Mouse (Mus musculus): ENCODE results near the gene Pakap. TPM values are rescaled to one million over a fixed set of nuclear protein-coding genes. Genes with fewer than 3 reads are reported as not detected.

Gene Pakap
- polyA plus RNA-seq, 1 experiment, result 0.22 TPM

GRCm38 (mm10) chr4:57535087-57535486, 32.9 kb upstream of the Pakap start:
- Histone ChIP-seq H3K4me3 (ENCODE audit: low read depth, low read length) (no peak overlapping the region), H3K4me1 (ENCODE audit: control insufficient read depth, insufficient read depth, insufficient read length, low read length) (no peaks in the 10 kb centered on the region)
- WGBS, result 88% methylated on average over 4 of the region's 4 CpGs

DNA sequence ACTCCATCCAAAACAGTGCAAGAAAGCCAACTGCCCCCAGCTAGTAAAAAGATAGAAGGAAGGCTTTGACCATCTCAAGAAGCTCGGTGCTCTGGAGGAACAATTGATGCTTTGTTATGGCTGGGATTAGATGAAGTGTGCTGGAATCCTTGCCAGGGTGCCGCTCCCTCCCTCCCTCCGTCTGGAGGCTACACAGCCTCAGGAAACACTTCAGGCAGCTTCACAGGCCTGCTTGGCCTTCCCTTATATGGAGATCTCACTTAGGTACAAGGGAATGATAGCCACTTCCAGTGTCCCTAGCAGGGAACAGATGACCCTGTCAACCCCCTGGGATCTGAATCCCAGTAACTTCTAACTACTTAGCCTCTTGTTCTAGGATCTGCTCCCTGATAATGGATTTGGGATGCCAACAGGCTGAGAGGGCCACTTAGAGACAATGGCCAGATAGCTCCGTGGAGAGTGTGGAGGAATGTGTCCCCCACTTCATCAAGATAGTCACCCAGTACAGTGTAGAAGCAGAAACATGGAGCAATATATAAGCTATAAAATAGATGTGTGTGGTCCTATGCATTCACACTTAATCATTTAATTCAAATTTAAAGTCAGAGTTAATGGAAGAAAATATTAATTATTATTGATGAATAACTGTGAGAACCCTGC, 29.8 kb upstream of the Pakap start:
- Histone ChIP-seq H3K36me3 (ENCODE audit: control insufficient read depth, insufficient read depth, low read length) (no peaks in the 10 kb centered on the region), H3K4me3 (ENCODE audit: low read depth, low read length) (no peak overlapping the region), H3K27ac (ENCODE audit: insufficient read depth, low read depth, low read length) (no peak overlapping the region; the same call in 1 of the 2 replicates), H3K27me3 (ENCODE audit: control insufficient read depth, insufficient read depth, low read length) (no peaks in the 10 kb centered on the region), H3K4me1 (ENCODE audit: control insufficient read depth, insufficient read depth, insufficient read length, low read length) (no peaks in the 10 kb centered on the region)
- WGBS, result 22% methylated on average over 4 of the region's 4 CpGs
- no peak for TF ChIP-seq CTCF (IDR thresholded peaks at IDR 0.05; ENCODE audit: extremely low read depth, insufficient read length, insufficient replicate concordance, low read depth, low read length)
- TF ChIP-seq POLR2A (IDR thresholded peaks at IDR 0.05; ENCODE audit: low read depth, low read length), result no peak

More at GRCm38 (mm10) chr4:57535087-57535486, 32.9 kb upstream of the Pakap start:
- Histone ChIP-seq H3K36me3 (ENCODE audit: control insufficient read depth, insufficient read depth, low read length) (no peaks in the 10 kb centered on the region), H3K27me3 (ENCODE audit: control insufficient read depth, insufficient read depth, low read length) (no peaks in the 10 kb centered on the region), H3K27ac (ENCODE audit: insufficient read depth, low read depth, low read length) (no peak overlapping the region)
- TF ChIP-seq POLR2A (IDR thresholded peaks at IDR 0.05; ENCODE audit: low read depth, low read length) (no peak), CTCF (IDR thresholded peaks at IDR 0.05; ENCODE audit: extremely low read depth, insufficient read length, insufficient replicate concordance, low read depth, low read length) (no peak)

DNA sequence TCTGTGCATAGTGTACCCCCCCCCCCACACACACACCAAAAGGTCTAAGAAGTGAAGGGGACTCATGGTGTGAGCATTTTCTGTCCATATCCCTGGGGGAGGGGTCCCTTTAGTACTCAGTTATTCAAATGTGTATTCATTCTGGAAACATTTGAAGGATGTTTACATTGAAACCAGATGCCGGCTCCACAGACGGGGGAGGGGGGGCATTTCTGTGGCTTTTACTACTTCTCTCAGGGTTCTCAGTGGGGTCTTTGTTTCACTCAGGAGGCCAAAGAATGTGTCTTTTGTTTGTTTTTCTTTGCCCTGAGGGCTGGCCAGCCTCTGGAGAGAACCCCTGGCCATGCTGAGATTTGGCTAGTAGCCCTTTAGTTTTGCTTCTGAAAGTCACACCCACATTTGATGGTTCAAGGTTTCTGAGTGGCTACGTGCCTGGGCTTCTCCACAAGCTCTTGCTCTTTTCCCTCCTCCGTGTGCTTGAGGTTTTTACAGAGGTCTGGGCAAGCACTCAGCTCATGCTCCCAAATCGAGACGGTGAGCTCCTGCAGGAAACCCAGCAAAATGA, 24.2 kb upstream of the Pakap start:
- Histone ChIP-seq H3K4me1 (ENCODE audit: control insufficient read depth, insufficient read depth, insufficient read length, low read length) (no peaks in the 10 kb centered on the region), H3K36me3 (ENCODE audit: control insufficient read depth, insufficient read depth, low read length) (no peaks in the 10 kb centered on the region), H3K27me3 (ENCODE audit: control insufficient read depth, insufficient read depth, low read length) (no peaks in the 10 kb centered on the region), H3K4me3 (ENCODE audit: low read depth, low read length) (no peak overlapping the region), H3K27ac (ENCODE audit: insufficient read depth, low read depth, low read length) (no peak overlapping the region)
- 13% methylated on average over 6 of the region's 6 CpGs for WGBS
- no peak for TF ChIP-seq CTCF (IDR thresholded peaks at IDR 0.05; ENCODE audit: extremely low read depth, insufficient read length, insufficient replicate concordance, low read depth, low read length)
- TF ChIP-seq POLR2A (IDR thresholded peaks at IDR 0.05; ENCODE audit: low read depth, low read length), result no peak

DNA sequence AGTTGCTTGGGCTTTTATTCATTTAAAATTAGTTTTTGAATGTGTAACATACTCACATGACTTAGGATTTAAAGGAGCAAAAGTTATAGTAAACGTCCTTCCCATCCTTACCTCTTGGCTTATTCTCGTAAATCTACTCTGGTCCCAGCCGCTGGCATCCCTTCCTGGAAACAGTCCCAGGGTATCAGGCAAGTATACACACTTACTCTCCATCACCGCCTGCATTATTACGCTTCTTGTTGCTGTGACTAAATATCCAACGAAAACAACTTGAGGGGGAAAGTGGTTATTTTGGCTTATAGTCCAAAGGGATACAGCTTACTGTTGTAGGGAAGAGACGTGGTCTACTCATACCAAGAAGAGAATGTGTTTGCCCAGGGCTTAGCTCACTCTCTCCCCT, 20.2 kb upstream of the Pakap start:
- no peak overlapping the region for H3K27ac ChIP-seq (ENCODE audit: insufficient read depth, low read depth, low read length)
- no peaks in the 10 kb centered on the region for H3K4me1 ChIP-seq (ENCODE audit: control insufficient read depth, insufficient read depth, insufficient read length, low read length)
- no peaks in the 10 kb centered on the region for H3K36me3 ChIP-seq (ENCODE audit: control insufficient read depth, insufficient read depth, low read length)
- no peaks in the 10 kb centered on the region for H3K27me3 ChIP-seq (ENCODE audit: control insufficient read depth, insufficient read depth, low read length)
- no peak overlapping the region for H3K4me3 ChIP-seq (ENCODE audit: low read depth, low read length)
- TF ChIP-seq CTCF (IDR thresholded peaks at IDR 0.05; ENCODE audit: extremely low read depth, insufficient read length, insufficient replicate concordance, low read depth, low read length) (no peak), POLR2A (IDR thresholded peaks at IDR 0.05; ENCODE audit: low read depth, low read length) (no peak)
- WGBS, result 79% methylated on average over 7 of the region's 7 CpGs

- H3K27ac ChIP-seq (ENCODE audit: insufficient read depth, low read depth, low read length), result no peak overlapping the region
- TF ChIP-seq POLR2A (IDR thresholded peaks at IDR 0.05; ENCODE audit: low read depth, low read length) (no peak), CTCF (IDR thresholded peaks at IDR 0.05; ENCODE audit: extremely low read depth, insufficient read length, insufficient replicate concordance, low read depth, low read length) (no peak)
- no peaks in the 10 kb centered on the region for H3K4me1 ChIP-seq (ENCODE audit: control insufficient read depth, insufficient read depth, insufficient read length, low read length)
- no peaks in the 10 kb centered on the region for H3K36me3 ChIP-seq (ENCODE audit: control insufficient read depth, insufficient read depth, low read length)
- no peaks in the 10 kb centered on the region for H3K27me3 ChIP-seq (ENCODE audit: control insufficient read depth, insufficient read depth, low read length)
- H3K4me3 ChIP-seq (ENCODE audit: low read depth, low read length), result no peak overlapping the region
- 52% methylated on average over 1 of the region's 1 CpGs for WGBS
These were observed 17.8 kb upstream of the Pakap start for GRCm38 (mm10) chr4:57550216-57550615.

- WGBS, result 80% methylated on average over 2 of the region's 2 CpGs
- Histone ChIP-seq H3K4me3 (ENCODE audit: low read depth, low read length) (no peak overlapping the region), H3K27me3 (ENCODE audit: control insufficient read depth, insufficient read depth, low read length) (no peaks in the 10 kb centered on the region), H3K27ac (ENCODE audit: insufficient read depth, low read depth, low read length) (no peak overlapping the region), H3K36me3 (ENCODE audit: control insufficient read depth, insufficient read depth, low read length) (no peaks in the 10 kb centered on the region), H3K4me1 (ENCODE audit: control insufficient read depth, insufficient read depth, insufficient read length, low read length) (no peaks in the 10 kb centered on the region)
- TF ChIP-seq CTCF (IDR thresholded peaks at IDR 0.05; ENCODE audit: extremely low read depth, insufficient read length, insufficient replicate concordance, low read depth, low read length) (no peak), POLR2A (IDR thresholded peaks at IDR 0.05; ENCODE audit: low read depth, low read length) (no peak)
These were observed 10.9 kb upstream of the Pakap start for GRCm38 (mm10) chr4:57557102-57557501.

- Histone ChIP-seq H3K36me3 (ENCODE audit: control insufficient read depth, insufficient read depth, low read length) (no peaks in the 10 kb centered on the region), H3K27me3 (ENCODE audit: control insufficient read depth, insufficient read depth, low read length) (no peaks in the 10 kb centered on the region), H3K4me1 (ENCODE audit: control insufficient read depth, insufficient read depth, insufficient read length, low read length) (no peaks in the 10 kb centered on the region), H3K4me3 (ENCODE audit: low read depth, low read length) (no peak overlapping the region), H3K27ac (ENCODE audit: insufficient read depth, low read depth, low read length) (no peak overlapping the region)
- TF ChIP-seq CTCF (IDR thresholded peaks at IDR 0.05; ENCODE audit: extremely low read depth, insufficient read length, insufficient replicate concordance, low read depth, low read length), result no peak
- TF ChIP-seq POLR2A (IDR thresholded peaks at IDR 0.05; ENCODE audit: low read depth, low read length), result no peak
- WGBS, result 79% methylated on average over 1 of the region's 1 CpGs
These were observed 8.5 kb upstream of the Pakap start for GRCm38 (mm10) chr4:57559438-57559837.

Data from small intestine, adult 2 months (tissue).